Mouse (Mus musculus) liver, embryonic 13.5 days (tissue): ENCODE measurements around the gene Gm9913. TPM values are rescaled to one million over a fixed set of nuclear protein-coding genes. Genes with fewer than 3 reads are reported as not detected.

Experiments used
- ATAC-seq: fragments of 200-750 bp; cut with Nextera tagmentation; 2 replicates; pipeline ENCODE4 v1.8.0; 2017; ENCODE audit warnings: low read depth, mild to moderate bottlenecking, moderate number of reproducible peaks, moderate library complexity
- DNase-seq: peaks from one replicate; pipeline ENCODE4 v3.0.0; 2022
- H3K27ac ChIP-seq: fragments of 300-500 bp; sonication (generic); 2 replicates; pipeline ENCODE4 v1.5.1; 2015; ENCODE audit warnings: moderate library complexity, mild to moderate bottlenecking, inconsistent platforms
- H3K27me3 ChIP-seq: fragments of 300-500 bp; sonication (generic); 2 replicates; pipeline ENCODE4 v1.6.1; 2015; ENCODE audit warnings: mild to moderate bottlenecking, inconsistent platforms
- H3K36me3 ChIP-seq: fragments of 300-500 bp; sonication (generic); 2 replicates; pipeline ENCODE4 v1.6.1; 2015; ENCODE audit warnings: mild to moderate bottlenecking, inconsistent platforms
- H3K4me1 ChIP-seq: fragments of 300-500 bp; sonication (generic); replicated peaks from 2 replicates; pipeline ENCODE4 v1.6.1; 2015; ENCODE audit warnings: inconsistent platforms
- H3K4me2 ChIP-seq: fragments of 300-500 bp; sonication (generic); 2 replicates; pipeline ENCODE4 v1.6.1; 2015; ENCODE audit warnings: inconsistent platforms, mild to moderate bottlenecking, moderate library complexity
- H3K4me3 ChIP-seq: fragments of 300-500 bp; sonication (generic); replicated peaks from 2 replicates; pipeline ENCODE4 v1.5.1; 2015; ENCODE audit warnings: mild to moderate bottlenecking, inconsistent platforms
- H3K9ac ChIP-seq: fragments of 300-500 bp; sonication (generic); 2 replicates; pipeline ENCODE4 v1.6.1; 2015; ENCODE audit warnings: mild to moderate bottlenecking, inconsistent platforms
- H3K9me3 ChIP-seq: fragments of 300-500 bp; sonication (generic); replicated peaks from 2 replicates; pipeline ENCODE4 v1.6.1; 2016; ENCODE audit warnings: inconsistent platforms
- WGBS: fragments of 180-500 bp; shearing (Covaris S2); methylation state at CpG from one replicate; pipeline ENCODE4 v1.1.7; 2015; ENCODE audit not compliant: insufficient replicate concordance; 5-methylcytosine and 5-hydroxymethylcytosine counted together
- polyA plus RNA-seq: library from polyadenylated mRNA; unstranded; fragments of >200 nt; fragmentation: Nextera tagmentation; extraction: Ambion mirVana; gene quantifications from 2 replicates; pipeline ENCODE4 v1.2.1, GENCODE M21; 2015

Gm9913 gene
- polyA plus RNA-seq, 1 experiment from 2014 or later, result not detected

- DNase-seq, result no peak
- Histone ChIP-seq H3K36me3 (no peaks in the 10 kb centered on the region), H3K9ac (no peak overlapping the region), H3K27ac (no peak overlapping the region), H3K4me2 (no peak overlapping the region), H3K4me3 (no peak overlapping the region), H3K27me3 (no peaks in the 10 kb centered on the region), H3K9me3 (no peaks in the 10 kb centered on the region), H3K4me1 (no peaks in the 10 kb centered on the region)
- ATAC-seq, result no peak
- WGBS, result 63% methylated on average over 2 of the region's 2 CpGs
Measured at GRCm38 (mm10) chr2:125525484-125525883, 20.6 kb downstream of the Gm9913 start.

- no peak for DNase-seq
- Histone ChIP-seq H3K4me1 (no peaks in the 10 kb centered on the region), H3K9ac (no peak overlapping the region), H3K27me3 (no peaks in the 10 kb centered on the region), H3K9me3 (no peaks in the 10 kb centered on the region), H3K4me2 (no peak overlapping the region), H3K36me3 (no peaks in the 10 kb centered on the region), H3K27ac (no peak overlapping the region), H3K4me3 (no peak overlapping the region)
- whole genome bisulfite sequencing, result 62% methylated on average over 5 of the region's 5 CpGs
- ATAC-seq, result no peak
Measured at GRCm38 (mm10) chr2:125526566-125526965, 21.7 kb downstream of the Gm9913 start.

DNA sequence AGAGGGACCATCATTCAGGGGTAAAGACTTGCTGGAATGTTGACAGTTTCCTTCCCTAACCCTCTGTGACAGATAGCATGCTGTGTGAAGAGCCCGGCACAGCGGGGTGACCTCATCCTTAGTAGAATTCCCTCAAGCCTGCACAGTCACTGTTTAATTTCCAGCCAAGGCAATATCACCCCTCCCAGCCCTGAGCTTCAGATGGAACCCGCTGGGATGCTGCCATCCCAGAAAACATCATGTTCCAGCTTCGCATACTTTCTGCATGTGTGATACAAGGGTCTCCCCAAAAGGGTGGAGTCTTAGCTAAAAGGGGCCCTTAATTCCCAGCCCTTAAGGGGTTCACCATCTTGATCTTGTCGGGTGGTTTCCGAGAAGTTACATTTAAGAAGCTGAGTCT, 25.8 kb downstream of the Gm9913 start:
- no peak for ATAC-seq
- DNase-seq, result no peak
- Histone ChIP-seq H3K4me3 (no peak overlapping the region), H3K36me3 (no peaks in the 10 kb centered on the region), H3K27ac (no peak overlapping the region), H3K9me3 (no peaks in the 10 kb centered on the region), H3K9ac (no peak overlapping the region), H3K4me2 (no peak overlapping the region), H3K4me1 (no peaks in the 10 kb centered on the region), H3K27me3 (no peaks in the 10 kb centered on the region)
- WGBS, result 46% methylated on average over 6 of the region's 6 CpGs

DNA sequence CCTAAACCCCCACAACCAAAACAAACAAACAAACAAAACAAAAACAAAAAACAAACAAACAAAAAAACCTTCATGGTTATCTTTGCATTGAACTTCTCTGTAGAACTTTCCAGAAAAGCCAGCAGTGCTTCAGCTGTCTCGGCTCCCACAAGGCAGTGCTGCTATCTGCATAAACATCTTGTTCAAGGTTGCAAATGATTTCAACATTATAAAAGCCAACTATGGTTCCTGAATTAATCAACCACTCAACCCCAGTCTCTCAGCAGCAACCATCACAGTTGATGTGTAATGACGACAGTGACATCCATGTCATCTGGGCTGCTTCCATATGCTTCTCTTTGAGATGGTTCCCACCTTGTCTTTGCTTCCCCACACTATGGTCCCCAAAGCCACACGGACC, 34.8 kb downstream of the Gm9913 start:
- H3K4me1 ChIP-seq, result no peaks in the 10 kb centered on the region
- no peaks in the 10 kb centered on the region for H3K36me3 ChIP-seq
- H3K9ac ChIP-seq, result no peak overlapping the region
- 60% methylated on average over 3 of the region's 3 CpGs for WGBS
- no peak overlapping the region for H3K27ac ChIP-seq
- H3K4me2 ChIP-seq, result no peak overlapping the region
- no peaks in the 10 kb centered on the region for H3K27me3 ChIP-seq
- ATAC-seq (no peak), DNase-seq (no peak)
- H3K9me3 ChIP-seq, result no peaks in the 10 kb centered on the region
- H3K4me3 ChIP-seq, result no peak overlapping the region

DNA sequence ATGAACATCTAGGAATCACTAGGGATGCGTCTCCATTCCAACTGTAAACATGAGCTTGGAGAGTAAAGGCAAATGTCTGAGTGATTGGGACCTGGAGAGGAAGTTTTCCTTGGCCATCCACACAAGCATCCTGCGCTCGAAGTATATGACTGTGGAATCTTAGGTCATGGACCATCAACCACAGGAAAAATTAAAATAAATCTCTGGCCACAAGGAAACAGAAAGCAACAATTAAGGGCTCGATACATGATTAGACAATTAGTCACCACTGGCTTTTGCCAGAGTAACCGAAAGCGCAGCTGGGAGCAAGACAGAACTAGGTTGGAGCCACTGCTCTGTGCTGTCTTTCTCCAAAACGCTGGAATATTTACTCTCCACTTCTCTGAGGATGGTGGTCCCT, 35.7 kb downstream of the Gm9913 start:
- Histone ChIP-seq H3K4me2 (no peak overlapping the region), H3K4me3 (no peak overlapping the region), H3K36me3 (no peaks in the 10 kb centered on the region), H3K4me1 (no peaks in the 10 kb centered on the region), H3K27ac (no peak overlapping the region), H3K9ac (no peak overlapping the region), H3K9me3 (no peaks in the 10 kb centered on the region), H3K27me3 (no peaks in the 10 kb centered on the region)
- DNase-seq, result no peak
- WGBS, result 71% methylated on average over 7 of the region's 7 CpGs
- no peak for ATAC-seq

- Histone ChIP-seq H3K4me2 (no peak overlapping the region), H3K36me3 (no peaks in the 10 kb centered on the region), H3K4me3 (no peak overlapping the region), H3K27ac (no peak overlapping the region), H3K4me1 (no peaks in the 10 kb centered on the region), H3K27me3 (no peaks in the 10 kb centered on the region), H3K9me3 (no peaks in the 10 kb centered on the region), H3K9ac (no peak overlapping the region)
- WGBS, result 58% methylated on average over 7 of the region's 7 CpGs
- no peak for ATAC-seq
- no peak for DNase-seq
Measured at GRCm38 (mm10) chr2:125541451-125541850, 36.6 kb downstream of the Gm9913 start.

DNA sequence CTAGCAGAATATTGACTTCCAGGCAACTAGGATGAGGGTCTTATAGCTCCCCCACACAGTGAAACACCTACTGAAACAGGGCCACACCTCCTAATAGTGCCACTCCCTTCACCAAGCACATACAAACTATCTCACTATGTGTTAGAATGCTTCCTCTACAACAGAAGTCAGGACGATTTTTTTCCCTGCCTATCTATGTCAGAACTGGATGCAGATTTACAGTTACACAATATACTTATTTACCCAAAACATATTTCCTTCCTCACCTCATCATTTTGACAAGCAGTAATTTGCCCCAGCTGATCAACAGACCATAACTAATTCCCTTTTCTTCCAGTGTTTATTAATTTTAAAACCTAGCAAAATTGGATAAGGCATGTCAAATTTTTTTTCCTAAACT, 38.8 kb downstream of the Gm9913 start:
- Histone ChIP-seq H3K9ac (no peak overlapping the region), H3K27ac (no peak overlapping the region), H3K4me2 (no peak overlapping the region), H3K4me1 (no peaks in the 10 kb centered on the region), H3K27me3 (no peaks in the 10 kb centered on the region), H3K4me3 (no peak overlapping the region), H3K36me3 (no peaks in the 10 kb centered on the region), H3K9me3 (no peaks in the 10 kb centered on the region)
- ATAC-seq, result no peak
- DNase-seq, result no peak
- 25% methylated on average over 1 of the region's 1 CpGs for WGBS

DNA sequence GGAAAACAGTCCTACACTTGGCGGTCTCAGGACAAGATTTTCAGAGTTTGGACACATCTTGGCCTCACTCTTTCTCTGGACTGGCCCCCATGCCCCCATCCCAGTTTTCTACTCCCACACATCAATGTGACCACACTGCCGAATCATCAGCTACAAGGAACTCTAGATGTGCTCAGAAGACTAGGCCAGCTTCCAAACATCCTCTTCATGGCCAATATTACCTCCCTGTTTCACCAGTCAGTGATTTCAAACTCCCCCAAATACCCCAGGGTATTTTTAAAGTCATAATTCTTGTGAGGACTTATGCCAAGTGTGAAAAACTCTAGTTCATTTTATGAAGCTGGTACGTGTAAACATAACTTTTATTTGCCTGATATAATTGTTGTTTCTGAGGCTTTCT, 40.1 kb downstream of the Gm9913 start:
- 58% methylated on average over 3 of the region's 3 CpGs for WGBS

DNA sequence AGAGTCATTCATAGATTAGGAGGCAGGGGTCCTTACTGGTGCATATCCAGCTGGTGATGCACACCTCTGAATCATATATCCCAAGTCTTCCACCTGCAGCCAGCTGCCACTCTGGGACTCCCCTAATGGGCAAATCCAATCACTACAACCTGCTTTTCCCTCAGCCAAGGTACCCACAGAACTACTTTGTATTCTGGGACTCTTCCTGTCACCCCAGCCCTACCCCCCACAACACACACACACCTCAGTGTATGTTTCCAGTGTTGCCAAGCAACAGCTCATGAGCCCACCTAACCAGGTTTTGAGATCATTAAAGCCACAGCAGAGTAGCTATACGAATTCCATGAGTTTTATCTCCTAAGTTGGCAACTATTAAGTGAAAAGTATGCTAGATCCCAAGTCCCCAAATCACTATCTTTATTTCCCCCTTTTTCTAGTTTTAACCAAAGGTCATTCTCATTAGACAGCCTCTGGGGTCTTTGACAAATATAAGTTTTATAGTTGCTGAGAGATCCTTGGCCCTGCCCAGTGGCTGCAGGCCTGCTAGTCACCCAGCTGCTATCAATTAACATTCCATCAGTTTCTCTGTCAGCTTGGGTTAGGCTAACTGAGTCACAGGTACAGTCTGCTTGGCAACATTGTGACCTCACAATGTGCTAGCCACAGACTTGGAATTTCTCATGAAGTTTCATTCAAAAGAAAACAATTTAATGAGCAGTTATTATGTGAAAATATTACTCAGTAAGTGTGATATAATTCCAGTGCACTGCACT, 44.1 kb downstream of the Gm9913 start:
- no peak overlapping the region for H3K9ac ChIP-seq
- no peak for DNase-seq
- H3K4me1 ChIP-seq, result no peaks in the 10 kb centered on the region
- WGBS, result 50% methylated on average over 1 of the region's 1 CpGs
- H3K27me3 ChIP-seq, result no peaks in the 10 kb centered on the region
- H3K4me3 ChIP-seq, result no peak overlapping the region
- no peak overlapping the region for H3K4me2 ChIP-seq
- H3K9me3 ChIP-seq, result no peaks in the 10 kb centered on the region
- no peak overlapping the region for H3K27ac ChIP-seq
- no peaks in the 10 kb centered on the region for H3K36me3 ChIP-seq
- ATAC-seq, result no peak

More for the DNA sequence above, 40.1 kb downstream of the Gm9913 start:
- Histone ChIP-seq H3K4me2 (no peak overlapping the region), H3K4me3 (no peak overlapping the region), H3K27me3 (no peaks in the 10 kb centered on the region), H3K27ac (no peak overlapping the region), H3K36me3 (no peaks in the 10 kb centered on the region), H3K9me3 (no peaks in the 10 kb centered on the region), H3K4me1 (no peaks in the 10 kb centered on the region), H3K9ac (no peak overlapping the region)
- DNase-seq (no peak), ATAC-seq (no peak)

DNA sequence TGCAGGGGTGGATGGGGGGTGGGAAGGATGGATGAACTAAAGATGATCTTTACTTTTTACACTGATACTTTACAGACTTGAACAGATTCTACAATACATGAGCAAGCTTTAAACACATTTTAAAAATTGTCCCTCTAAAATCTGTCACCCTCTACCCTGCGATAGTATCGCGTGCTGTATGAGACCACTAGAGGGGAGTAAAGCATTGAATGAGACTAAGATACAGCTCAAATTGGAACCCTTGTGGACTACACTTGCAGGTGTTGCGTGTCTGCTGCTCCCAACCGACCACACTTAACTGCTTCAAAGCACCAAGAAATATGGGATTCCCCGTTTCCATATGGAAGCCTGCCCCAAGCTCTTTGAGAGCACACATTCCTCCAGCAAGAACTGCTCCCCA, 50.9 kb downstream of the Gm9913 start:
- no peak overlapping the region for H3K4me3 ChIP-seq
- no peaks in the 10 kb centered on the region for H3K4me1 ChIP-seq
- no peak for ATAC-seq
- no peaks in the 10 kb centered on the region for H3K36me3 ChIP-seq
- WGBS, result 61% methylated on average over 6 of the region's 6 CpGs
- no peaks in the 10 kb centered on the region for H3K9me3 ChIP-seq
- H3K27me3 ChIP-seq, result no peaks in the 10 kb centered on the region
- no peak overlapping the region for H3K4me2 ChIP-seq
- DNase-seq, result no peak
- H3K27ac ChIP-seq, result no peak overlapping the region
- no peak overlapping the region for H3K9ac ChIP-seq
